Mouse (Mus musculus): ENCODE data around the gene Tlr6. TPM values are rescaled to one million over a fixed set of nuclear protein-coding genes. Genes with fewer than 3 reads are reported as not detected.

The Tlr6 gene
- polyA plus RNA-seq, 1 experiment from 2014 or later: 0.55 TPM

- H3K9ac ChIP-seq: no peak overlapping the region
- ATAC-seq (ENCODE audit: low FRiP score) (no peak), DNase-seq (ENCODE audit: low spot score) (no peak)
- no peaks in the 10 kb centered on the region for H3K36me3 ChIP-seq (replicated peaks; ENCODE audit: control insufficient read depth, insufficient read depth)
- no peaks in the 10 kb centered on the region for H3K4me1 ChIP-seq (replicated peaks; ENCODE audit: control insufficient read depth, insufficient read depth, low read length)
- H3K4me2 ChIP-seq (replicated peaks): no peak overlapping the region
- no peaks in the 10 kb centered on the region for H3K27me3 ChIP-seq (ENCODE audit: control insufficient read depth, insufficient read depth, low read length)
- no peak overlapping the region for H3K27ac ChIP-seq
- WGBS: 86% methylated on average over 8 of the region's 8 CpGs
- no peaks in the 10 kb centered on the region for H3K9me3 ChIP-seq (ENCODE audit: control insufficient read depth, low read length)
- H3K4me3 ChIP-seq (replicated peaks; ENCODE audit: low read length): no peak overlapping the region
Measured at GRCm38 (mm10) chr5:64954931-64955330, 5.0 kb downstream of the Tlr6 start.

GRCm38 (mm10) chr5:64951486-64951885, 8.4 kb downstream of the Tlr6 start:
- WGBS: 90% methylated on average over 5 of the region's 5 CpGs

GRCm38 (mm10) chr5:64932775-64933174, 27.1 kb downstream of the Tlr6 start:
- Histone ChIP-seq H3K4me2 (replicated peaks) (no peak overlapping the region), H3K36me3 (replicated peaks; ENCODE audit: control insufficient read depth, insufficient read depth) (no peaks in the 10 kb centered on the region), H3K4me1 (replicated peaks; ENCODE audit: control insufficient read depth, insufficient read depth, low read length) (no peaks in the 10 kb centered on the region), H3K9ac (no peak overlapping the region), H3K27ac (no peak overlapping the region), H3K4me3 (replicated peaks; ENCODE audit: low read length) (no peak overlapping the region), H3K27me3 (ENCODE audit: control insufficient read depth, insufficient read depth, low read length) (no peaks in the 10 kb centered on the region), H3K9me3 (ENCODE audit: control insufficient read depth, low read length) (no peaks in the 10 kb centered on the region)
- DNase-seq (ENCODE audit: low spot score): no peak
- 90% methylated on average over 15 of the region's 15 CpGs for WGBS
- ATAC-seq (ENCODE audit: low FRiP score): no peak

More at GRCm38 (mm10) chr5:64951486-64951885, 8.4 kb downstream of the Tlr6 start:
- H3K9me3 ChIP-seq (ENCODE audit: control insufficient read depth, low read length): no peaks in the 10 kb centered on the region
- no peaks in the 10 kb centered on the region for H3K27me3 ChIP-seq (ENCODE audit: control insufficient read depth, insufficient read depth, low read length)
- no peak overlapping the region for H3K4me3 ChIP-seq (replicated peaks; ENCODE audit: low read length)
- no peak overlapping the region for H3K27ac ChIP-seq
- DNase-seq (ENCODE audit: low spot score): no peak
- no peak overlapping the region for H3K9ac ChIP-seq
- H3K4me2 ChIP-seq (replicated peaks): no peak overlapping the region
- H3K36me3 ChIP-seq (replicated peaks; ENCODE audit: control insufficient read depth, insufficient read depth): no peaks in the 10 kb centered on the region
- ATAC-seq (ENCODE audit: low FRiP score): no peak
- no peaks in the 10 kb centered on the region for H3K4me1 ChIP-seq (replicated peaks; ENCODE audit: control insufficient read depth, insufficient read depth, low read length)

- H3K4me3 ChIP-seq (replicated peaks; ENCODE audit: low read length): no peak overlapping the region
- H3K36me3 ChIP-seq (replicated peaks; ENCODE audit: control insufficient read depth, insufficient read depth): no peaks in the 10 kb centered on the region
- WGBS: 64% methylated on average over 3 of the region's 3 CpGs
- no peaks in the 10 kb centered on the region for H3K9me3 ChIP-seq (ENCODE audit: control insufficient read depth, low read length)
- H3K4me1 ChIP-seq (replicated peaks; ENCODE audit: control insufficient read depth, insufficient read depth, low read length): no peaks in the 10 kb centered on the region
- H3K4me2 ChIP-seq (replicated peaks): no peak overlapping the region
- ATAC-seq (ENCODE audit: low FRiP score) (no peak), DNase-seq (ENCODE audit: low spot score) (no peak)
- H3K9ac ChIP-seq: no peak overlapping the region
- H3K27me3 ChIP-seq (ENCODE audit: control insufficient read depth, insufficient read depth, low read length): no peaks in the 10 kb centered on the region
- no peak overlapping the region for H3K27ac ChIP-seq
Measured at GRCm38 (mm10) chr5:64932215-64932614, 27.7 kb downstream of the Tlr6 start.

GRCm38 (mm10) chr5:64922891-64923381, 37.0 kb downstream of the Tlr6 start:
- H3K9me3 ChIP-seq (ENCODE audit: control insufficient read depth, low read length): no peaks in the 10 kb centered on the region
- WGBS: 95% methylated on average over 5 of the region's 5 CpGs
- no peaks in the 10 kb centered on the region for H3K4me1 ChIP-seq (replicated peaks; ENCODE audit: control insufficient read depth, insufficient read depth, low read length)
- H3K4me2 ChIP-seq (replicated peaks): no peak overlapping the region
- ATAC-seq (ENCODE audit: low FRiP score) (no peak), DNase-seq (ENCODE audit: low spot score) (no peak)
- no peaks in the 10 kb centered on the region for H3K36me3 ChIP-seq (replicated peaks; ENCODE audit: control insufficient read depth, insufficient read depth)
- no peak overlapping the region for H3K27ac ChIP-seq
- no peak overlapping the region for H3K4me3 ChIP-seq (replicated peaks; ENCODE audit: low read length)
- no peak overlapping the region for H3K9ac ChIP-seq
- no peaks in the 10 kb centered on the region for H3K27me3 ChIP-seq (ENCODE audit: control insufficient read depth, insufficient read depth, low read length)

GRCm38 (mm10) chr5:64918616-64919597, 41.0 kb downstream of the Tlr6 start:
- peaks cover 12% of the 10 kb centered on the region for H3K9me3 ChIP-seq (ENCODE audit: control insufficient read depth, low read length)
- no peaks in the 10 kb centered on the region for H3K27me3 ChIP-seq (ENCODE audit: control insufficient read depth, insufficient read depth, low read length)
- WGBS: 91% methylated on average over 6 of the region's 6 CpGs
- H3K4me2 ChIP-seq (replicated peaks): no peak overlapping the region
- no peaks in the 10 kb centered on the region for H3K36me3 ChIP-seq (replicated peaks; ENCODE audit: control insufficient read depth, insufficient read depth)
- H3K4me1 ChIP-seq (replicated peaks; ENCODE audit: control insufficient read depth, insufficient read depth, low read length): no peaks in the 10 kb centered on the region
- DNase-seq (ENCODE audit: low spot score) (no peak), ATAC-seq (ENCODE audit: low FRiP score) (no peak)
- no peak overlapping the region for H3K9ac ChIP-seq
- H3K4me3 ChIP-seq (replicated peaks; ENCODE audit: low read length): no peak overlapping the region
- no peak overlapping the region for H3K27ac ChIP-seq

GRCm38 (mm10) chr5:64917721-64918120, 42.2 kb downstream of the Tlr6 start:
- Histone ChIP-seq H3K27me3 (ENCODE audit: control insufficient read depth, insufficient read depth, low read length) (no peaks in the 10 kb centered on the region), H3K27ac (no peak overlapping the region), H3K9me3 (ENCODE audit: control insufficient read depth, low read length) (peaks cover 12% of the 10 kb centered on the region), H3K36me3 (replicated peaks; ENCODE audit: control insufficient read depth, insufficient read depth) (no peaks in the 10 kb centered on the region), H3K4me3 (replicated peaks; ENCODE audit: low read length) (no peak overlapping the region), H3K9ac (no peak overlapping the region), H3K4me1 (replicated peaks; ENCODE audit: control insufficient read depth, insufficient read depth, low read length) (no peaks in the 10 kb centered on the region), H3K4me2 (replicated peaks) (no peak overlapping the region)
- ATAC-seq (ENCODE audit: low FRiP score) (no peak), DNase-seq (ENCODE audit: low spot score) (no peak)
- WGBS: 95% methylated on average over 11 of the region's 11 CpGs

- no peak overlapping the region for H3K27ac ChIP-seq
- H3K4me3 ChIP-seq (replicated peaks; ENCODE audit: low read length): no peak overlapping the region
- ATAC-seq (ENCODE audit: low FRiP score): no peak
- DNase-seq (ENCODE audit: low spot score): no peak
- WGBS: 93% methylated on average over 9 of the region's 9 CpGs
- H3K36me3 ChIP-seq (replicated peaks; ENCODE audit: control insufficient read depth, insufficient read depth): no peaks in the 10 kb centered on the region
- H3K4me2 ChIP-seq (replicated peaks): no peak overlapping the region
- H3K27me3 ChIP-seq (ENCODE audit: control insufficient read depth, insufficient read depth, low read length): no peaks in the 10 kb centered on the region
- H3K4me1 ChIP-seq (replicated peaks; ENCODE audit: control insufficient read depth, insufficient read depth, low read length): no peaks in the 10 kb centered on the region
- H3K9me3 ChIP-seq (ENCODE audit: control insufficient read depth, low read length): peaks cover 12% of the 10 kb centered on the region
- no peak overlapping the region for H3K9ac ChIP-seq
Measured at GRCm38 (mm10) chr5:64917161-64917560, 42.7 kb downstream of the Tlr6 start.

- Histone ChIP-seq H3K4me3 (replicated peaks; ENCODE audit: low read length) (no peak overlapping the region), H3K9me3 (ENCODE audit: control insufficient read depth, low read length) (no peaks in the 10 kb centered on the region), H3K4me1 (replicated peaks; ENCODE audit: control insufficient read depth, insufficient read depth, low read length) (no peaks in the 10 kb centered on the region), H3K27me3 (ENCODE audit: control insufficient read depth, insufficient read depth, low read length) (no peaks in the 10 kb centered on the region), H3K36me3 (replicated peaks; ENCODE audit: control insufficient read depth, insufficient read depth) (no peaks in the 10 kb centered on the region), H3K9ac (no peak overlapping the region), H3K4me2 (replicated peaks) (no peak overlapping the region), H3K27ac (no peak overlapping the region)
- WGBS: 85% methylated on average over 6 of the region's 6 CpGs
- DNase-seq (ENCODE audit: low spot score): no peak
- no peak for ATAC-seq (ENCODE audit: low FRiP score)
Measured at GRCm38 (mm10) chr5:64908585-64909284, 51.2 kb downstream of the Tlr6 start.

Data from hindbrain, embryonic 14.5 days (tissue).